Mouse (Mus musculus) CH12.LX (cell line): ENCODE results near the gene Nell1. TPM values are rescaled to one million over a fixed set of nuclear protein-coding genes. Genes with fewer than 3 reads are reported as not detected.

ENCODE experiments used
- DNase-seq: peaks from one replicate; pipeline ENCODE4 v3.0.0-alpha.2; 2013; ENCODE audit errors: extremely low read depth
- H3K27ac ChIP-seq: 2 replicates; pipeline ENCODE4 v1.5.1; 2012; ENCODE audit warnings: low read depth, mild to moderate bottlenecking, control low read depth, moderate library complexity; ENCODE audit not compliant: insufficient read depth
- H3K27me3 ChIP-seq: replicated peaks from 2 replicates; pipeline ENCODE3; 2012; ENCODE audit warnings: inconsistent platforms
- H3K36me3 ChIP-seq, 2 experiments: replicated peaks in 1 of 2; 2 replicates each; pipeline versions ENCODE3 to v1.6.1; 2012; ENCODE audit warnings: inconsistent platforms in 1 of 2, low read length in 1 of 2, mild to moderate bottlenecking in 1 of 2, mixed read lengths in 1 of 2, moderate library complexity in 1 of 2; ENCODE audit not compliant: control insufficient read depth in 1 of 2, insufficient read depth in 1 of 2
- H3K4me1 ChIP-seq, 2 experiments: 2 replicates each; pipeline ENCODE4 v1.6.1; 2012; ENCODE audit warnings: inconsistent platforms in 1 of 2, moderate library complexity in 1 of 2; ENCODE audit not compliant: insufficient read depth in 2 of 2, control insufficient read depth in 1 of 2
- H3K4me2 ChIP-seq: 2 replicates; pipeline ENCODE4 v1.6.1; 2012; ENCODE audit warnings: low read depth, mild to moderate bottlenecking, control low read depth; ENCODE audit not compliant: poor library complexity, insufficient read depth, severe bottlenecking
- H3K4me3 ChIP-seq, 3 experiments: fragments of 150-350 bp in 1 of 3; sonication (generic) in 1 of 3; replicated peaks in 1 of 3; 2 replicates each; pipeline versions ENCODE3 to v1.5.1; 2011 to 2012; ENCODE audit warnings: low read depth in 2 of 3, low read length in 2 of 3, mild to moderate bottlenecking in 2 of 3, moderate library complexity in 2 of 3, control low read depth in 1 of 3, improper control_type of control experiment in 1 of 3, inconsistent platforms in 1 of 3, mixed read lengths in 1 of 3; ENCODE audit not compliant: poor library complexity in 1 of 3
- H3K79me2 ChIP-seq: replicated peaks from 2 replicates; pipeline ENCODE4 v1.6.1; 2012; ENCODE audit warnings: mild to moderate bottlenecking, moderate library complexity; ENCODE audit not compliant: control insufficient read depth, poor library complexity, insufficient read depth, severe bottlenecking; ENCODE audit errors: extremely low read depth
- H3K9ac ChIP-seq: 2 replicates; pipeline ENCODE4 v1.6.1; 2012; ENCODE audit warnings: low read depth, mild to moderate bottlenecking, control low read depth, moderate library complexity; ENCODE audit not compliant: insufficient read depth
- H3K9me3 ChIP-seq: replicated peaks from 2 replicates; pipeline ENCODE3; 2012; ENCODE audit warnings: low read length, inconsistent platforms, mixed read lengths
- CHD2 ChIP-seq: IDR thresholded peaks from 2 replicates; pipeline ENCODE4 v1.6.1; 2011; ENCODE audit warnings: low read length, improper control_type of control experiment
- E2F4 ChIP-seq: IDR thresholded peaks from 2 replicates; pipeline ENCODE4 v1.6.1; 2011; ENCODE audit warnings: low read depth, low read length, improper control_type of control experiment; ENCODE audit not compliant: insufficient replicate concordance
- EP300 ChIP-seq: IDR thresholded peaks from 2 replicates; pipeline ENCODE4 v1.6.1; 2011; ENCODE audit warnings: low read length, improper control_type of control experiment
- ETS1 ChIP-seq: conservative IDR thresholded peaks from 2 replicates; pipeline ENCODE4 v1.6.1; 2012; ENCODE audit warnings: low read depth, mild to moderate bottlenecking, inconsistent platforms, low read length, improper control_type of control experiment, moderate library complexity
- GABPA ChIP-seq: IDR thresholded peaks from 2 replicates; pipeline ENCODE4 v1.6.1; 2012; ENCODE audit warnings: low read depth, low read length, improper control_type of control experiment, inconsistent platforms; ENCODE audit not compliant: insufficient replicate concordance
- HCFC1 ChIP-seq: IDR thresholded peaks from 2 replicates; pipeline ENCODE4 v1.6.1; 2012; ENCODE audit warnings: low read depth, mild to moderate bottlenecking, inconsistent platforms, low read length, improper control_type of control experiment
- JUND ChIP-seq: conservative IDR thresholded peaks from 2 replicates; pipeline ENCODE4 v1.6.1; 2011; ENCODE audit warnings: low read depth, low read length, improper control_type of control experiment
- MAFK ChIP-seq: IDR thresholded peaks from 2 replicates; pipeline ENCODE4 v1.6.1; 2011; ENCODE audit warnings: low read length, improper control_type of control experiment; ENCODE audit not compliant: insufficient replicate concordance
- MAZ ChIP-seq: IDR thresholded peaks from 2 replicates; pipeline ENCODE4 v1.6.1; 2012; ENCODE audit warnings: low read depth, mild to moderate bottlenecking, inconsistent platforms, low read length, improper control_type of control experiment, moderate library complexity
- MEF2A ChIP-seq: IDR thresholded peaks from 2 replicates; pipeline ENCODE4 v1.6.1; 2014; ENCODE audit warnings: low read depth, mild to moderate bottlenecking, inconsistent platforms, low read length, improper control_type of control experiment, borderline replicate concordance
- MYC ChIP-seq: IDR thresholded peaks from 2 replicates; pipeline ENCODE4 v1.6.1; 2011; ENCODE audit warnings: low read depth, mild to moderate bottlenecking, improper control_type of control experiment, low read length
- NELFE ChIP-seq: IDR thresholded peaks from 2 replicates; pipeline ENCODE4 v1.6.1; 2011; ENCODE audit warnings: low read depth, low read length, improper control_type of control experiment
- NRF1 ChIP-seq: IDR thresholded peaks from 2 replicates; pipeline ENCODE4 v1.6.1; 2014; ENCODE audit warnings: low read depth, mild to moderate bottlenecking, inconsistent platforms, low read length, improper control_type of control experiment, moderate library complexity
- PAX5 ChIP-seq: IDR thresholded peaks from 2 replicates; pipeline ENCODE4 v1.6.1; 2012; ENCODE audit warnings: low read length, inconsistent platforms, mixed read lengths
- POLR2A ChIP-seq: IDR thresholded peaks from 2 replicates; pipeline ENCODE4 v1.6.1; 2011; ENCODE audit warnings: low read depth, mild to moderate bottlenecking, improper control_type of control experiment, low read length
- POLR2AphosphoS2 ChIP-seq: IDR thresholded peaks from 2 replicates; pipeline ENCODE4 v1.6.1; 2011; ENCODE audit warnings: low read depth, low read length, improper control_type of control experiment
- RCOR1 ChIP-seq: conservative IDR thresholded peaks from 2 replicates; pipeline ENCODE4 v1.6.1; 2012; ENCODE audit warnings: low read depth, mild to moderate bottlenecking, inconsistent platforms, low read length, improper control_type of control experiment
- SIN3A ChIP-seq: IDR thresholded peaks from 2 replicates; pipeline ENCODE4 v1.6.1; 2012; ENCODE audit warnings: low read length, improper control_type of control experiment, inconsistent platforms
- TBP ChIP-seq: conservative IDR thresholded peaks from 2 replicates; pipeline ENCODE4 v1.6.1; 2011; ENCODE audit warnings: low read depth, low read length, improper control_type of control experiment
- TCF12 ChIP-seq: IDR thresholded peaks from 2 replicates; pipeline ENCODE4 v1.6.1; 2014; ENCODE audit warnings: low read depth, mild to moderate bottlenecking, inconsistent platforms, low read length, improper control_type of control experiment
- UBTF ChIP-seq: IDR thresholded peaks from 2 replicates; pipeline ENCODE4 v1.6.1; 2012; ENCODE audit warnings: low read depth, mild to moderate bottlenecking, inconsistent platforms, low read length, improper control_type of control experiment, moderate library complexity
- ZC3H11A ChIP-seq: IDR thresholded peaks from 2 replicates; pipeline ENCODE4 v1.6.1; 2012; ENCODE audit warnings: low read depth, mild to moderate bottlenecking, inconsistent platforms, low read length, improper control_type of control experiment
- ZKSCAN1 ChIP-seq: IDR thresholded peaks from 2 replicates; pipeline ENCODE4 v1.6.1; 2012; ENCODE audit warnings: low read depth, inconsistent platforms, low read length, improper control_type of control experiment, borderline replicate concordance
- ZMIZ1 ChIP-seq: IDR thresholded peaks from 2 replicates; pipeline ENCODE4 v1.6.1; 2012; ENCODE audit warnings: low read depth, mild to moderate bottlenecking, inconsistent platforms, low read length, improper control_type of control experiment
- ZNF384 ChIP-seq: IDR thresholded peaks from 2 replicates; pipeline ENCODE4 v1.6.1; 2012; ENCODE audit warnings: low read depth, low read length, improper control_type of control experiment, inconsistent platforms
- dilution Hi-C: fragments of 300-500 bp; cut with MboI; formaldehyde crosslinking; loops from 2 replicates; pipeline ENCODE4 v1.14.3; 2020; ENCODE audit warnings: low sequenced_read_pairs; ENCODE audit not compliant: extremely low pct_unique_long_range_greater_than_20kb, extremely low pct_ligation_motif_present
- in situ Hi-C: fragments of 300-500 bp; cut with MboI; formaldehyde crosslinking; loops from 3 replicates; pipeline ENCODE4 v1.14.3; 2019; ENCODE audit warnings: low sequenced_read_pairs, low pct_ligation_motif_present, low pct_unique_long_range_greater_than_20kb, mixed read lengths
- polyA plus RNA-seq: library from polyadenylated mRNA; unstranded; fragments of >175 nt; gene quantifications from 2 replicates; pipeline ENCODE4 v1.2.1, GENCODE M21; 2012; ENCODE audit warnings: low read depth; ENCODE audit not compliant: insufficient read length
- total RNA-seq, 2 experiments: library from RNA; depleted of rRNA; stranded (reverse); fragments of 300-350 nt in 1 of 2; fragments of >200 nt in 1 of 2; gene quantifications; 2 replicates each; pipeline ENCODE4 v1.2.3; 2012 to 2014

Gene Nell1
- total and polyA plus RNA-seq, 3 experiments: not detected

- H3K4me2 ChIP-seq: no peak overlapping the region; the same call in 1 of the 2 replicates
- no peaks in the 10 kb centered on the region for H3K27me3 ChIP-seq
These were observed 131.1 kb downstream of the Nell1 start for GRCm38 (mm10) chr7:50105612-50106321.

GRCm38 (mm10) chr7:50107261-50107660 is 132.6 kb downstream of the Nell1 start:
- Histone ChIP-seq H3K4me2 (no peak overlapping the region), H3K9ac (no peak overlapping the region), H3K27ac (no peak overlapping the region), H3K9me3 (peaks cover 36% of the 10 kb centered on the region), H3K27me3 (no peaks in the 10 kb centered on the region), H3K36me3 (no peaks in the 10 kb centered on the region), H3K4me3 (no peak overlapping the region), H3K4me1 (no peaks in the 10 kb centered on the region), H3K79me2 (no peaks in the 10 kb centered on the region)
- in situ Hi-C loops: loop anchor here (10.0 kb wide), 1 partner anchor 62 kb away; no protein-coding TSS in a partner anchor
- dilution Hi-C loops: no loop called here
- no peak for DNase-seq
- TF ChIP-seq ZKSCAN1 (no peak), POLR2A (no peak), NRF1 (no peak), NELFE (no peak), MYC (no peak), PAX5 (no peak), POLR2AphosphoS2 (no peak), MAFK (no peak)

More at GRCm38 (mm10) chr7:50105612-50106321, 131.1 kb downstream of the Nell1 start:
- Histone ChIP-seq H3K79me2 (no peaks in the 10 kb centered on the region), H3K9ac (no peak overlapping the region), H3K9me3 (peaks cover 45% of the 10 kb centered on the region), H3K36me3 (no peaks in the 10 kb centered on the region), H3K4me3 (no peak overlapping the region), H3K4me1 (no peaks in the 10 kb centered on the region), H3K27ac (no peak overlapping the region)
- DNase-seq: no peak
- no peak for TF ChIP-seq MYC
- no peak for TF ChIP-seq TCF12
- no peak for TF ChIP-seq MAZ
- no peak for TF ChIP-seq ETS1
- dilution Hi-C loops: no loop called here
- in situ Hi-C loops: loop anchor here (10.0 kb wide), 1 partner anchor 61 kb away; no protein-coding TSS in a partner anchor

DNA sequence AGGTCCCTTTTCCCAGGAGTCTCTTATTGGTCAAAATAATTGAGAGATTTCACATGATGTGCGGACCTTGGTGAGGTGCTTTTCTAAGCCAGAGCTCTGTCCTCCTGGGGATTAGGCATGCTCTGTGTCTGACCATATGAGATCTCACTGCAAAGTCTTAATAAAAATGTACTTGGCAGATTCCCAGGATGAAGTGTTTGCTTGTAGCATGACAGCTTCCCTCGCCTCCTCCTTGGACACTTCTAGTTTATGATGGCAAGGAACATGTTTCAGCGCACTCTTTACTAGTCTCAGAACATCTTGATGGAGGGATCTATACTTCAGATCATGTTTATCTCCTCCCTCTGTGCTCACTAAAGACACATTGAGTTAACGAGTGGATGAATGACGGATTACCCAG is 143.7 kb downstream of the Nell1 start:
- Histone ChIP-seq H3K4me1 (no peaks in the 10 kb centered on the region), H3K27ac (no peak overlapping the region), H3K4me2 (no peak overlapping the region), H3K79me2 (no peaks in the 10 kb centered on the region)
- DNase-seq: no peak
- TF ChIP-seq ZMIZ1 (no peak), JUND (no peak), ZKSCAN1 (no peak), PAX5 (no peak), HCFC1 (no peak), GABPA (no peak), MAZ (no peak), POLR2A (no peak), TBP (no peak), EP300 (no peak), ZNF384 (no peak), E2F4 (no peak), RCOR1 (no peak), ZC3H11A (no peak), CHD2 (no peak), ETS1 (no peak), MEF2A (no peak), MYC (no peak), UBTF (no peak), SIN3A (no peak)
- TF ChIP-seq, all 38 proteins: peak for 0
- dilution Hi-C loops: no loop called here
- in situ Hi-C loops: no loop called here
- peaks cover 41% of the 10 kb centered on the region for H3K9me3 ChIP-seq
- no peak overlapping the region for H3K9ac ChIP-seq
- no peaks in the 10 kb centered on the region for H3K27me3 ChIP-seq
- H3K4me3 ChIP-seq: no peak overlapping the region
- no peaks in the 10 kb centered on the region for H3K36me3 ChIP-seq
